Mouse (Mus musculus): Measurements from ENCODE around the gene Crlf1.

DNA sequence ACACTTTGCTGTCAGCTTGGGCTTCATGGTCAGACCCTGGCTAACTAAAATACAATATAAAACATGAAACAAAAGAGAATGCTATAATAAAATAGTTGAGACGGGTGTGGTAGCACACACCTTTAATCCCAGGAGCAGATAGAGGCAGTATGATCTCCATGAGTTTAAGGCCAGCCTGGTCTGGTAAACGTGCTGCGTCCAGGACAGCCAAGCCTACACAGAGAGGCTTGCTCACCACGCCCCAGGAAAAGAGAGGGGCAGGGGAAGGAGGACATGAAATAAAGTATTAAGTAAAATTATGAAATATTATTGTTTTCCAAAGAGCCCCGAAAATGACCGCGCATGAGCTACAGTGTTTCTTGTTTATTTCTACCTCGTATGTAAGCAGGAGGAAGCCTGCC, 34.2 kb downstream of the Crlf1 start:
- TF ChIP-seq CTCF (IDR thresholded peaks at IDR 0.05; ENCODE audit: low read depth, low read length) (no peak), POLR2A (IDR thresholded peaks at IDR 0.05; ENCODE audit: extremely low read depth, insufficient read depth, low read length) (no peak)

Measured in liver, adult 2 months (tissue).